Mouse (Mus musculus) spleen, postnatal 36 days (tissue): ENCODE results near the gene Tbc1d20.

Experiments used
- DNase-seq, 2 experiments: peaks; one replicate each; pipeline ENCODE4 v3.0.0; 2022; ENCODE audit warnings: low spot score in 2 of 2, mixed read lengths in 1 of 2

Gene Tbc1d20

GRCm38 (mm10) chr2:152326157-152326556 is 32.5 kb downstream of the Tbc1d20 start:
- no peak for DNase-seq

- DNase-seq = no peak
Measured at GRCm38 (mm10) chr2:152326654-152327053, 33.0 kb downstream of the Tbc1d20 start.

- DNase-seq = no peak
Measured at GRCm38 (mm10) chr2:152327980-152328379, 34.4 kb downstream of the Tbc1d20 start.

- no peak for DNase-seq
Measured at GRCm38 (mm10) chr2:152330858-152331423, 37.3 kb downstream of the Tbc1d20 start.

- DNase-seq = peak; percentile 85 to 87
Measured at GRCm38 (mm10) chr2:152332101-152332825, 38.6 kb downstream of the Tbc1d20 start, which contains the start of gene Rbck1. TSS of gene Rbck1 (minus strand) at chr2:152332653.

GRCm38 (mm10) chr2:152333345-152334006 is 39.8 kb downstream of the Tbc1d20 start:
- DNase-seq = no peak

- no peak for DNase-seq
Measured at GRCm38 (mm10) chr2:152335289-152335820, 41.7 kb downstream of the Tbc1d20 start.

GRCm38 (mm10) chr2:152336856-152337255 is 43.2 kb downstream of the Tbc1d20 start:
- no peak for DNase-seq

- DNase-seq = no peak
Measured at GRCm38 (mm10) chr2:152337591-152338212, 44.1 kb downstream of the Tbc1d20 start.

- no peak for DNase-seq
Measured at GRCm38 (mm10) chr2:152338319-152338718, 44.7 kb downstream of the Tbc1d20 start.

- DNase-seq = no peak
Measured at GRCm38 (mm10) chr2:152339631-152340179, 46.1 kb downstream of the Tbc1d20 start.

- DNase-seq = peak; percentile 78 to 82
Measured at GRCm38 (mm10) chr2:152343329-152344213, 49.9 kb downstream of the Tbc1d20 start, which contains the start of gene Trib3. TSS of gene Trib3 (minus strand) at chr2:152344032.

GRCm38 (mm10) chr2:152344361-152344760 is 50.7 kb downstream of the Tbc1d20 start:
- DNase-seq = peak in 1 of 2 experiments; percentile 18

- DNase-seq = no peak
Measured at GRCm38 (mm10) chr2:152344909-152345308, 51.3 kb downstream of the Tbc1d20 start.

GRCm38 (mm10) chr2:152345393-152345792 is 51.8 kb downstream of the Tbc1d20 start:
- DNase-seq = no peak

GRCm38 (mm10) chr2:152346776-152347465 is 53.3 kb downstream of the Tbc1d20 start:
- peak in 1 of 2 experiments; percentile 29 for DNase-seq

- no peak for DNase-seq
Measured at GRCm38 (mm10) chr2:152347722-152348121, 54.1 kb downstream of the Tbc1d20 start.

GRCm38 (mm10) chr2:152349205-152349604 is 55.6 kb downstream of the Tbc1d20 start:
- DNase-seq = no peak

GRCm38 (mm10) chr2:152349842-152350540 is 56.4 kb downstream of the Tbc1d20 start:
- no peak for DNase-seq
